Mouse (Mus musculus): ENCODE measurements around the gene Myl7. TPM values are rescaled to one million over a fixed set of nuclear protein-coding genes. Genes with fewer than 3 reads are reported as not detected.
"Not testable (repeated sequence)": the region's sequence is repeated elsewhere in the genome, so short reads cannot be mapped to it uniquely, and the experiment has no call there.

Gene Myl7
- not detected in 2 replicates for polyA plus RNA-seq (2012; ENCODE audit: insufficient read depth, insufficient read length, missing spikeins)

DNA sequence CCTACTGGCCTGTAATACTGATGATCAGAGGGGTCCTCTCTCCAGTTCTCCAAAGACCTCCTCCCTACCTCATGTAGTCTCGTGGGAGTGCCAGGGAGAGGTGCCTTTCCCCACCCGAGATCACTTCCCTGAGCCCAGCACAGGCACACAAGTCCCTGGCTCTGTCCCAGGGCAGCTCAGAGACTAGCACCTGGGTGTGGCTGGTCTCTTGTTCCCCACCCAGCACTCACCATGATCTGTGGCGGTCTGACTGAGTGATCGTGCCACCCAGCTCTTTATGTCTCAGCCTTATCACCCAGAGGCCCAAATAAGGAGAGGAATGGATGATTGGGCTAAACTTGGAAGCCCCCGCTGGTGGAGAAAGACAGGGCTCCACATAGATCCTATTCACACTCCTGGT lies at the start of gene Myl7:
TSS of gene Myl7 (minus strand) at position 252 of the 400 bp plus-strand sequence.
- Histone ChIP-seq H3K4me1 (ENCODE audit: control insufficient read depth, insufficient read depth, insufficient read length, low read length) (peaks cover 5% of the 10 kb centered on the region; the same call in 1 of the 2 replicates), H3K27ac (replicated peaks; ENCODE audit: low read depth, low read length) (no peak within 1 kb of the TSS), H3K4me3 (ENCODE audit: insufficient read depth, low read depth, low read length) (no peak within 1 kb of the TSS)

GRCm38 (mm10) chr11:5947796-5948195 lies 49.2 kb upstream of the Myl7 start:
- H3K4me3 ChIP-seq (ENCODE audit: insufficient read depth, low read depth, low read length): no peak overlapping the region
- no peak overlapping the region for H3K27ac ChIP-seq (replicated peaks; ENCODE audit: low read depth, low read length)
- no peaks in the 10 kb centered on the region for H3K4me1 ChIP-seq (ENCODE audit: control insufficient read depth, insufficient read depth, insufficient read length, low read length)

GRCm38 (mm10) chr11:5945096-5945495 lies 46.5 kb upstream of the Myl7 start:
- Histone ChIP-seq H3K27ac (replicated peaks; ENCODE audit: low read depth, low read length) (no peak overlapping the region), H3K4me3 (ENCODE audit: insufficient read depth, low read depth, low read length) (no peak overlapping the region)

DNA sequence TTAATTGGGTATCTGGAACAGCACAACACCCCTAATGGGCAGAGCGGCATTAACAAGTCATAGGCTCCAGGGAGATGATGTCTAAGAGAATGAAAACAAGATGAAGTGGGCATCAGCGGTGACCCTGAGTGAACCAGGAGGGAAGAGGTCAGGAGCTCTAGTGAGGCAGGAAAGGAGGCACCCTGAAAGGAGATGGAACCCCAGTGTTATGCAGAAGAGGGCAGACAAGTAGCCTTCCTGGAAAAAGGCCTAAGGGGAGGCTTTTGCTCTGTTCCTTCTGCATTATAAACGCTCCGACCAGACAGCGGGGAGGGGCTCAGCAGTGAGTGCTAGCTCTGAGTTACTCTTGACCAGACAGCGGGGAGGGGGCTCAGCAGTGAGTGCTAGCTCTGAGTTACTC lies 44.4 kb upstream of the Myl7 start:
- no peaks in the 10 kb centered on the region for H3K4me1 ChIP-seq (ENCODE audit: control insufficient read depth, insufficient read depth, insufficient read length, low read length)
- no peak overlapping the region for H3K4me3 ChIP-seq (ENCODE audit: insufficient read depth, low read depth, low read length)
- H3K27ac ChIP-seq (replicated peaks; ENCODE audit: low read depth, low read length): no peak overlapping the region

More at GRCm38 (mm10) chr11:5945096-5945495, 46.5 kb upstream of the Myl7 start:
- H3K4me1 ChIP-seq (ENCODE audit: control insufficient read depth, insufficient read depth, insufficient read length, low read length): no peaks in the 10 kb centered on the region

DNA sequence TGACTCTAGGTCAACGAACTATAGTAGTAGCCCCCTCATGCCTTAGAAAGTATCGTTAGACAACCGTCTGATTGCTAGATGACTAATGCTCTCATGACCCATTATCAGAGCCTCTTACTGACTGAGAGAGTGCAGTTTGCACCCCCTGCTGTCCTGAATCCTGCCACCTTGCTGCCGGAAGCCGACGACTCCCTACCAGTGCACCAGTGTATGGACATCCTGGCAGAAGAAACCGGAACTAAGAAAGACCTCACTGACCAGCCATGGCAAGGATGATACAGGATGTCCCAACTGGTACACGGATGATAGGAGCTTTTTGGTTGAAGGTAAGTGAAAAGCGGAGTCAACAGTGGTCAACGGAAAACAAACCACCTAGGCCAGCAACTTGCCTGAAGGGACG lies 35.9 kb upstream of the Myl7 start:
- H3K27ac ChIP-seq (replicated peaks; ENCODE audit: low read depth, low read length); H3K4me3 ChIP-seq (ENCODE audit: insufficient read depth, low read depth, low read length); H3K4me1 ChIP-seq (ENCODE audit: control insufficient read depth, insufficient read depth, insufficient read length, low read length): not testable (repeated sequence)

DNA sequence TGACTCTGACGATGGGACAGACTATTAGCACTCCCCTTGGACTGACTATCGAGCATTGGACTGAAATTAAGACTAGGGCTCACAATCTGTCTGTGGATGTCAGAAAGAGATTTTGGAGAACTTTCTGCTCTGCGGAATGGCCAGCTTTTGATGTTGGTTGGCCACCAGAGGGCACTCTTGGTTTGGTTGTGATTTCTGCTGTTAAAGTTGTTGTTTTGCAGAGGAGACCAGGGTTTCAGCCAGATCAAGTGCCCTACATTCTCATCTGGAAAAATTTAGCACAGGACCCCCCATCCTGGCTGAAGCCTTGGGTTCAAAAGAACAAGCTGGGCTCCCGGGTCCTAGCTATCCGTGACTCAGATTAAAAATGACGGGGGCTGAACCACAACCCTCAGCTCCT lies 33.4 kb upstream of the Myl7 start:
- not testable (repeated sequence) for H3K27ac ChIP-seq (replicated peaks; ENCODE audit: low read depth, low read length); H3K4me1 ChIP-seq (ENCODE audit: control insufficient read depth, insufficient read depth, insufficient read length, low read length); H3K4me3 ChIP-seq (ENCODE audit: insufficient read depth, low read depth, low read length)

DNA sequence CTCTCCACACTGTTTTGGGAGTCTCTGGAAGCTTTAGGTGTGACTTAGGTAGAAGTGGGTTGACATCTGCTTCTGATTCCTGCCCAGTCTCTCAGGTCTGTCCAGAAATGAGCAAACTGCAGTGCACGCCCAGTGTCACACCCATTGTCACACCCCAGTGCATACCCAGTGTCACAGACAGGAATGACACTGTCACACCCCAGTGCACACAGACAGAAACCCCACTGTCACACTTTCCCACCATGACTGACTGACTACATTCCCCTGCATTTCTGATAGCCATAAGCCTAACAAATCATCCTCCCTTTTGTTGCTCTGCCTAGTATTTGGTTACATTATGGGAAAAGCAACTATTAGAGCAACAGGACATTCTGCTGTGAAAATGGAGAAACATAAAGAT lies 32.0 kb upstream of the Myl7 start:
- no peak overlapping the region for H3K4me3 ChIP-seq (ENCODE audit: insufficient read depth, low read depth, low read length)
- H3K4me1 ChIP-seq (ENCODE audit: control insufficient read depth, insufficient read depth, insufficient read length, low read length): no peaks in the 10 kb centered on the region
- no peak overlapping the region for H3K27ac ChIP-seq (replicated peaks; ENCODE audit: low read depth, low read length)

DNA sequence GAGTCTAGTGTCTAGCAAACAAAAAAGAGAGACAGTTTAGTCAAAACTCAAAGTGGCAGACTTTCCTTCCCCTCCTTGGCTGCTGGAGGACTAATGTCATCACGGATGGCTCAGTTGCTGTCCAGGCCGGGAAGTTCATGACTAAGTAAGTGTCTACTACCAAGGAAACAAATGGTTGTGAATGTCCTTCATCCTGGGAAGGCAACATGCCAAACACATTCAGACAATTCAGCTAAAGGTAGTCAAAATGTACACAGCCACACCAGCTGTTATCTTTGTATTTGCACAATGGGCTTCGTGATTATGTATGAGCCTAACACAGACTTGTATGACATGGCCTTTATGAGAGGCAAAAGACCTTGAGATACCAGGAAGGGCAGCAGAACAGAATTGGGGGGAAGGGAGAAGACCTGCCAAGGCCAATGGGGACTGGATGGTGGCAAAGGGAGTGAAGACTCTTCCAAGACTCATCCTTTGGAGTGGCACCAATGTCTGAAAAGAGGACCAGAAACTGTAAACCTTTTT lies 28.2 kb upstream of the Myl7 start:
- Histone ChIP-seq H3K4me1 (ENCODE audit: control insufficient read depth, insufficient read depth, insufficient read length, low read length) (no peaks in the 10 kb centered on the region), H3K4me3 (ENCODE audit: insufficient read depth, low read depth, low read length) (no peak overlapping the region), H3K27ac (replicated peaks; ENCODE audit: low read depth, low read length) (no peak overlapping the region)

GRCm38 (mm10) chr11:5924699-5925098 lies 26.1 kb upstream of the Myl7 start:
- Histone ChIP-seq H3K4me1 (ENCODE audit: control insufficient read depth, insufficient read depth, insufficient read length, low read length) (no peaks in the 10 kb centered on the region), H3K4me3 (ENCODE audit: insufficient read depth, low read depth, low read length) (no peak overlapping the region)

GRCm38 (mm10) chr11:5920323-5920960 lies 21.9 kb upstream of the Myl7 start:
- Histone ChIP-seq H3K27ac (replicated peaks; ENCODE audit: low read depth, low read length) (no peak overlapping the region), H3K4me1 (ENCODE audit: control insufficient read depth, insufficient read depth, insufficient read length, low read length) (peaks cover 6% of the 10 kb centered on the region; the same call in 1 of the 2 replicates), H3K4me3 (ENCODE audit: insufficient read depth, low read depth, low read length) (no peak overlapping the region)

More at GRCm38 (mm10) chr11:5924699-5925098, 26.1 kb upstream of the Myl7 start:
- H3K27ac ChIP-seq (replicated peaks; ENCODE audit: low read depth, low read length): no peak overlapping the region

DNA sequence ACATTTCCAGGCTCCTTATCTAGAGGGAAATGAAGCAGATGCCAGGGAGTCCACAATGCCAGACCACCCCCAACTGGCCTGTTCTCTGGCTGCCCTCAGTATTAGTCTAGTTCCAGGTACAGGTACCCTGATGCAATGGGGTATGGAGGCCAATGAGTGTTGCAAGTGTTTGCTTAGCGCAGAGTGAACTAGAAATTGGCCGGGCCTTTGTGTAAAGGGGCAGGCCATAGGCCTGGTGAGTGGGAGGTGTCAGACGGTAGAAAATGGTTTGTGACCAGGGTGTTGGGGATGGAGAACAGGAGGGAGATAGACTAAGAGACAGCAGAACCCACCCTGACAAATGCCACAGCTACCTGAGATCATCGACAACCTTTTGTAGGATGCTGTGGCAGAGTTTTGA lies 21.0 kb upstream of the Myl7 start:
- no peak overlapping the region for H3K27ac ChIP-seq (replicated peaks; ENCODE audit: low read depth, low read length)
- H3K4me3 ChIP-seq (ENCODE audit: insufficient read depth, low read depth, low read length): no peak overlapping the region
- H3K4me1 ChIP-seq (ENCODE audit: control insufficient read depth, insufficient read depth, insufficient read length, low read length): peaks cover 10% of the 10 kb centered on the region; the same call in 1 of the 2 replicates

- Histone ChIP-seq H3K4me1 (ENCODE audit: control insufficient read depth, insufficient read depth, insufficient read length, low read length) (peaks cover 11% of the 10 kb centered on the region; the same call in 1 of the 2 replicates), H3K27ac (replicated peaks; ENCODE audit: low read depth, low read length) (no peak overlapping the region), H3K4me3 (ENCODE audit: insufficient read depth, low read depth, low read length) (no peak overlapping the region)
Measured at GRCm38 (mm10) chr11:5918111-5918510, 19.5 kb upstream of the Myl7 start.

- Histone ChIP-seq H3K27ac (replicated peaks; ENCODE audit: low read depth, low read length) (no peak overlapping the region), H3K4me1 (ENCODE audit: control insufficient read depth, insufficient read depth, insufficient read length, low read length) (peaks cover 14% of the 10 kb centered on the region; the same call in 1 of the 2 replicates), H3K4me3 (ENCODE audit: insufficient read depth, low read depth, low read length) (no peak overlapping the region)
Measured at GRCm38 (mm10) chr11:5916178-5916548, 17.6 kb upstream of the Myl7 start.

DNA sequence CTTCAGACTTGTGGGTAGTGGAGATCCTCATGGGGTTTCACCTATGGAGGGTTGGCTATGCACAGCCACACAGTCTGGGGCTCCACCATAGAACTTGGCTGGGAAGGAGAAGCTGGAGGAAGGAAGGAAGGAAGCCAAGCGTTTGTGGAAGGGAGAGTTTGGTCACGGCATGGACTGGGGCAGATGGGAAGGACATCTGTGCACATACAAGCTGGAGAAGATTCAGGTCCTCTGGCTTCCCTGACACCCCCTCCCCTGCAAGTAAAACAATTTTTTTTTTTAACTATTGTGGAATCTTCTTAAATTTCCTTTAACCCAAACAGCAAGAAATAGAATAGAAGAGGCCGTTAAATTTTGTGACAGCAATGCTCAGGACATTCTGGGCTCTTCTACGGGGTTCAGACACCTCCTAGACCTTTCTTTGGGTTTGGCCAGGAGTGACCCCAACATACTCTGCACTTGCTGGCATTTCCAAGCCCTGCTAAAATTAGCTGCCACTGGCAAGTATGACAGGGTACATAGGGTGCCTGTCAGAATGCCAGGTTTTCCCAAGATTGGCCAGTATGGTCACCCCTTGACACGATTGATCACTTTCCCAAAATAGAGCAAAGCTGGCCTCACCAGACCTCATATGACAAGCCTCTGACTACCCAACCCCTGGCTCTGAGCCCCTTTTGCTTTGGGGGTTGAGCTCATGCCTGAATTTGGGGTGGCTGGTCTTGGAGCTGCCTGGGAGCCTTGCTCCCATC lies 17.0 kb upstream of the Myl7 start:
- Histone ChIP-seq H3K4me3 (ENCODE audit: insufficient read depth, low read depth, low read length) (no peak overlapping the region), H3K27ac (replicated peaks; ENCODE audit: low read depth, low read length) (no peak overlapping the region), H3K4me1 (ENCODE audit: control insufficient read depth, insufficient read depth, insufficient read length, low read length) (peaks cover 14% of the 10 kb centered on the region; the same call in 1 of the 2 replicates)

DNA sequence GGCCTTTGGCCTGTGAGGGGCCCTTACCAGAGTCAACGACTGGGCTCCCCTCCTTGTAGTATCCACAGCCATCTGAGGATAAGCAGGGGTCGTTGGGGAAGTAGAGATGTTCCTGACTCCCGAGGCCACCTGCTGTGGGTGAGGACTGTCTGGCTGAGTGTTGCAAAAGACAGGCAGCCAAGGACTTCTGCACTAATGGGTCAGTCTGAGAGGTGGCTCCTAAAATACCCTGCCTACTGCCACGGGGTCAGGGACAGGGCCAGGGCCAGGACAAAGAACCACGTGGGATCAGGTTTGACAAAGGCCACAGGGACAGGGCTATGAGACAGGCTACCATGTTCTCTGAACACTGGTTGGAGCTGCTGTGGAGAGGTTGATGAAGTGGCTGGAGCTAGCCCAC lies 16.4 kb upstream of the Myl7 start:
- no peak overlapping the region for H3K4me3 ChIP-seq (ENCODE audit: insufficient read depth, low read depth, low read length)
- no peak overlapping the region for H3K27ac ChIP-seq (replicated peaks; ENCODE audit: low read depth, low read length)
- peaks cover 14% of the 10 kb centered on the region; the same call in 1 of the 2 replicates for H3K4me1 ChIP-seq (ENCODE audit: control insufficient read depth, insufficient read depth, insufficient read length, low read length)

Measured in brown adipose tissue, adult 24 weeks (tissue).